Mouse (Mus musculus) kidney, adult 9 months (tissue): ENCODE results near the gene 2300002M23Rik.

Source experiments
- DNase-seq: peaks from one replicate; pipeline ENCODE4 v3.0.0; 2022

2300002M23Rik gene

GRCm38 (mm10) chr17:35556812-35557211 lies 10.4 kb upstream of the 2300002M23Rik start:
- DNase-seq = peak; percentile 92

- peak; percentile 12 for DNase-seq
Observed at GRCm38 (mm10) chr17:35557351-35557750, 9.9 kb upstream of the 2300002M23Rik start.

DNA sequence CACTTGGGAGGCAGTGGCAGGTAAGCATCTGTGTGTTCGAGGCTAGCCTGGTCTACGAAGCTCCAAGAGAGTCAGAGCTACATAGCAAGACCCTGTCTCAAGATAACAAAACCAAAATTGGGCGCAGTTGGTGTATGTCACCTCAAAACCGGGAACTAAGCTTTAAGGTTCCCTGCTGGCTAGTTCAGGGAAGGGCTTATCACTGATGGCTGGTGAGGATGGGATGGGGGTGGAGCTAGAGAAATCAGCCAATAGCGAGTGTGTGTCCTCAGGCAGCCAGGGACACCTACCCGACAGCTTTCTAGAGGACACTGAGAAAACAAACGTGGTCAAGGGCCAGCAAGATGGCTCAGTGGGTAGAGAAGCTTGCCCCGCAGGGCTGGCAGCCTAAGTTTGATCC lies 9.0 kb upstream of the 2300002M23Rik start:
- DNase-seq = no peak

GRCm38 (mm10) chr17:35567767-35568166 lies 517 bp downstream of the 2300002M23Rik start:
- no peak for DNase-seq

- DNase-seq = no peak
Observed at GRCm38 (mm10) chr17:35569091-35569944, 2.1 kb downstream of the 2300002M23Rik start.

DNA sequence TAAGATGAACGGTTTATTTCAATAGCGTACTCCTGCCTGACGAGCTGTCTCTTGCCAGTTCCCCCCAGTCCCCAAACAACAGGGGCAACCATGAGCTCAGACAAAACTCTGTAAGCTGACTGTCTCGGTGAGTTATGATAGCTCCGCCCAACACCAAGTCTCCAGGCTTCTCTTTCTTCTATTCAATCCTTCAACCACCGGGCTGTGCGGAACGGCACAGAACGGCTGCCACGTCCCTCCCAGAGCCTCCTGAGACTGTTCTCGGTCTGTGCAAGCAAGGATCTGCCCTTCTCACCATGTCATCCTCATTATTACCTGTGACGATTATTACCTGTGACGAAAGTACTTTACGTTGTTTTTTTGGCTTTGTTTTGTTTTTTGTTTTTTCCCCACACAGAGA lies 3.6 kb downstream of the 2300002M23Rik start:
- no peak for DNase-seq

GRCm38 (mm10) chr17:35571477-35571876 lies 4.2 kb downstream of the 2300002M23Rik start:
- no peak for DNase-seq

DNA sequence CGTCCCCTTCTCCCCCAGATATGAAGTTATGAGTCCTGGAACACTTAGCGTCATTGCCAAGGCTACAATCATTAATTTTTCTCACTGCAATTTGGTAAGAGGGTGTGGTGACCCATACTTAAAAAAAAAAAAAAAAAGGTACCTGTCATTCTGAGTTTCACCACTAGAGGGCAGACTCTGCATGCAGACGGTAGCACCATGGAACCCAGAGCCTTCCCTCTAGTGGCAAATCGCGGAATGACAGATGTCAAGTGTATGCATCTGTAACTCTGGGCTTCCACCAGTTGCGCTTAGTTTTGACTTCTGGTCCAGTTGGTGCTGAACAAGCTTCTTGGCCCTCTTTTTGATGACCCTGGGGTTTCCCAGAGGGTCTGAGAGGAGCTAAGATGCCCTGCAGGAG lies 11.0 kb downstream of the 2300002M23Rik start:
- DNase-seq = peak; percentile 89

DNA sequence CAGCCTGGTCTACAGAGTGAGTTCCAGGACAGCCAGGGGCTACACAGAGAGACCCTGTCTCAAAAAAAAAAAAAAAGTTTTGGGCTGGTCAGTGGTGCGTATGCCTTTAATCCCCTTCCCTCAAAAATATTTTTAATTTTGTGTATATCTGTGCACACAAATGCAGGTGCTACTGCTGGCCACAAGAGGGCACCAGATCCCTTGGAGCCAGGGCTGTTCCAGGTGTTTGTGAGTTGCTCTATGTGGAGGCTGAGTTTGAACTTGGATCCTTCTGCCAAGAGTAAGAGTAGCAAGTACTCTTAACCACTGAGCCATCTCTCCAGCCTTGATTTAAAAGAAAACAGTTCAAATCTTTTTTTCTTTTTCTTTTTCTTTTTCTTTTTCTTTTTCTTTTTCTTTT lies 15.7 kb downstream of the 2300002M23Rik start:
- DNase-seq = no peak

- peak; percentile 78 for DNase-seq
Observed at GRCm38 (mm10) chr17:35584330-35584937, 17.2 kb downstream of the 2300002M23Rik start.

- DNase-seq = no peak
Observed at GRCm38 (mm10) chr17:35587291-35587690, 20.0 kb downstream of the 2300002M23Rik start.

- no peak for DNase-seq
Observed at GRCm38 (mm10) chr17:35588387-35588786, 21.1 kb downstream of the 2300002M23Rik start.

DNA sequence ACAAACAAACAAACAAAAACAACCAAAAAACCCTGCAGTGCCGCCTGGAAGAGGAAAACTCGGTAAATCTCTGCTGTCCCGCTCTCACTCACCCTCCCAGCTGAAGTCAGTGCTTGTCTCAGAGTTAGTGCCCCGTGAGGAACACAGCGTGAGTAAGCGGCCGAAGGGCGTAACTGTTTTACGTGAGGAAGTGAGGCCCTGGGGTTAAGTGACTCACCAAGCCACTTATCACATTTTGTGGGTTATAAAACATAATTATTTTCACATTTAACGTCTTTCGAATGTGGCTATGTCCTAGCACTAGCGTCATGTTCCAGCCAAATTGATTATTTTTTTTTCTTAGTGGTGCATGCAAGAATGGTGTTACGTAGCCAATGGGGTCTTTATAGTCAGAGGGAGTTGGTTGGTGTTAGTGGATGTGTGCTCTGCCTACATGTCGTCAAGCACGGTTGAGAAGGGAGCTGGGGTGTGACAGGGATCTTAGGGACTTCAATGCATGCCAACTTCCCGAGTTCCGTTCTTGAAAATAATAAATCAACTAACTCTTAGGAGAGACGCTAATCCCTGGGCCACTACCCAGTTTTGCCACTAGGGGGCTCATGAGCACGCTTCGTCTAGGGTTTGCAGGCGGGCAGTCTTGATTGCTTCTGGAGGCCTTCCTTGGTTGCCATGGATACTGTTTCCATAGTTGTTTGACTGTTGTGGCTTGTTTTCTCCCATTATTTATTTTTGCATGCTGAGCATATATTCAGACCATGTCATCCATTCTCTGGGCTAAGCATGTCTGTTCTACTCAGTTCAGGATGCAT lies 23.4 kb downstream of the 2300002M23Rik start:
- DNase-seq = peak; percentile 73

DNA sequence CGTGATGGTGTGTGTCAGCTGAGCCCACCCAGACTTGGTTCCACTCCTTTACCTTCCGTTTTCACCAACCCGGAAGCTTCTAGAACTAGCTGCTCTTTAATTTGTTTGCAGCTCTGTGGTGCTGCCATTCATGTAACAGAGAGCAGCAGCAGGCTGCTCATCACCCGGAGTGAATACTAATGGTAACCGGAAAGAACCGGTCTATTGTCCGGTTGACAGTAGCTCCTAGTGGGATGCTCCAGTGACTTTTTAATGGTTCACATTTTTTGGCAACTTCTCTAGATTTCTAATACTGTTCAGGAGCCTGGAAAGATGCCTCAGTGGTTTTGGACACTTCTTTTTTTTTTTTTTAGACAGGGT lies 23.9 kb downstream of the 2300002M23Rik start:
- no peak for DNase-seq

DNA sequence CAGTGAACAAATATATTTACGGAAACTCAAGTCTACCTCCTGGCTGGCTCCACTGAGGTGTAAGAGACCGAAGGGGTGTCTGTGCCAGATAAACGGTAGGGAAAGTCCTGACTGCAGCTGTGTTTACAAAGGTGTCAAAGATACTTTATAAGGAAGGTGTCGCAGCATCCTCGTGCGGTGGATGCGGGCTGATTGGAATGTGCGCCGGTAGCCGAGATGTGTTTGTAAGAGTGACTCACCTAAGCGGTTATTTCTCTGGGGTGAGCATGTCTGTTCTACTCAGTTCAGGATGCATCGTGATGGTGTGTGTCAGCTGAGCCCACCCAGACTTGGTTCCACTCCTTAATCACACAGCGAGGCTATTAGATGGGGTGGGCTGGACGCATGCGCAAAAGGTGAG lies 24.5 kb downstream of the 2300002M23Rik start:
- DNase-seq = no peak

DNA sequence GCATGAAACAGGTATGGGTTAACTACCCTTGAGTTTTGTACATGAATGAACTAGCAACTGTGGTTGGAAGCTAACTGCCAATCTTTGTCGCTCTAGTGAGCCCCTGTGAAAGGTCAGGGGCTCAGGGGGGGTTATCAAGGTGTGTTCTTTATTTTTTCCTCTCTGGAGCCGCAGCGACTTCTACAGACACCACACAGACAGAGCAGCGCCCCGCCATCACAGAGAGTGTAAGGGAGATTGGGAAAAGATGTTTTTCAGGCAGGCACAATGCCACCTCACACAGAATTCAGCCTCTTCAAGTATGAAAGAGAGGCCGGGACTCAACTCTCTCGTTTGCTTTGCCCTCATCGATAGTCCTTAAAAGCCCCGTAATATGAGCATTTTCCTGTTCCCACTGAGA lies 24.9 kb downstream of the 2300002M23Rik start:
- no peak for DNase-seq

- no peak for DNase-seq
Observed at GRCm38 (mm10) chr17:35593786-35594185, 26.5 kb downstream of the 2300002M23Rik start.

DNA sequence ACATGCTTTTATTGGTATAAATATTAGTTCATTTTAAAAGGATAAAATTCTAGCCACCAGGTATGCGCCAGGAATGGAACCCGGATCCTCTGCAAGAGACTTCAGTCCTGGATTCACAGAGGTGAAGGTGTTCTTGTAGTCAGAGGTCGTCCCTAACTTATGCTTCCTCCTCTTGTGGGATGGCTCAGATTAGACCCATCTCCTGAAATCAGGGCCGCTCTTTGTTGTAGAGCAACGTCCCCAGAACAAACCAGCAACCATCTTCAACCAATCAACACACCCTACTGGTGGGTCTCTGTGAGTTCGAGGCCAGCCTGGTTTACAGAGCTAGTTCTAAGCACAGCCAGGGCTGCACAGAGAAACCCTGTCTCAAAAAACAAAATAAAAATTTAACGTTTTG lies 27.2 kb downstream of the 2300002M23Rik start:
- DNase-seq = no peak

GRCm38 (mm10) chr17:35597399-35597798 lies 30.1 kb downstream of the 2300002M23Rik start:
- DNase-seq = no peak

DNA sequence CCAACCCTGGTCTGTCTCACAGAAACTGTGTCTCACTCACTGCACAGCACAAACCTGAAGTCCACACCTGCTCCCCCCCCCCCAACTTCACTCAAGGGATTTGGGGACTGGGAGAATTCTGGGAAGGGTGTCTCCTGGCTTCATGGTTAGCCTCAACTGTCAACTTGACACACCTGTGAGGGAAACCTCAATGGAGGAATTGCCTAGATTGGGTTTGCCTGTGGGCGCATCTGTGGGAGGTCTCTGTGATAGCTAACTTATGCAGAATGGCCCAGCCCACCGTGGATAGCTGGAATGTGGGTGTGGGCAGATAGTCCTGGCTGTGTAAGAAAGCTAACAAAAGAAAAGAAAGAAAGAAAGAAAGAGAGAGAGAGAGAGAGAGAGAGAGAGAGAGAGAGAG lies 34.0 kb downstream of the 2300002M23Rik start, which contains the start of gene Sfta2:
Gene Sfta2 (plus strand): TSS at position 301 of the 400 bp plus-strand sequence.
- DNase-seq = no peak

- DNase-seq = no peak
Observed at GRCm38 (mm10) chr17:35601736-35602354, 34.6 kb downstream of the 2300002M23Rik start.

GRCm38 (mm10) chr17:35617127-35617526 lies 49.9 kb downstream of the 2300002M23Rik start:
- no peak for DNase-seq
